Mouse (Mus musculus): ENCODE measurements around the gene Rapgef6. TPM values are rescaled to one million over a fixed set of nuclear protein-coding genes. Genes with fewer than 3 reads are reported as not detected.

Gene Rapgef6
- total and polyA plus RNA-seq, 2 experiments from 2014 or later, result 33.4 to 62.9 TPM

DNA sequence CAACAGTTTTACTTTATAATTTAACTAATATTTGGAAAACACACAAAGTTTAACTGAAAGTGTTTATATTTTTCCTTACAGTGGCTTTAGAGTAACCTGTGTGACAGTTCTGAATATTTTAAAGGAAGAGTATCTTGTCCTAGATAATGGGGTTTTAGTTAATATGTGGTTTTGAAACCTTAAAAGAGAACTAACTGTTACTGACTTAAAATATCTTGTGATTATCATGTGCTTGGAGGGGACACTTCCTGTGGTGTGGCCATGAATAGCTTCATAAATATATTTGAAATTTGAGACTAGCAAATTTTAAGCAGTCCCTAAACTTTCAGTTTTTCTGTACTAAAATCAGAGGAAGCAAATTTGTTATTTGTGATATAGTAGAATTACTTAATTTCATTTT is 125.9 kb downstream of the Rapgef6 start:
- no peak for TF ChIP-seq CTCF (IDR thresholded peaks at IDR 0.05)
- ATAC-seq (ENCODE audit: low FRiP score), result no peak
- no peak overlapping the region for H3K9ac ChIP-seq (replicated peaks; ENCODE audit: low read length, poor library complexity, severe bottlenecking)

DNA sequence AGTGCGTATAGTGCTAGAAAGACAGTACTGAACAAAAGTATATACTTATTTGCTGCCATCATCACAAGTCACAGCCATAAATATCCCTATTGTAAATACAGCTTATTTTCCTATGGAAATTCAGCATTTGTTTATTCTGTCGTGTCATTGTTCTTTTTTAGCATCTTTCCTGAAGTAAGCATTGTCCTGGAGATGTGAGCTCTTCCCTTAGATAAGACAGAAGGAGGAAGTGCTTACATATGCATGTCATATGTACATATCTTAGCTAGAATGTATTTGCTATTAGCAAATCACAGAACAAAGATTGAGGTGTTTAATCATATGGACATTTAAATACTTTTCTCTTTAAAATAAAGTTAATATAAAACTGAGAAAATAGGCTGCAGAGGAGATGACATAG is 132.8 kb downstream of the Rapgef6 start:
- Histone ChIP-seq H3K9me3 (ENCODE audit: low read length) (no peaks in the 10 kb centered on the region), H3K9ac (replicated peaks; ENCODE audit: low read length, poor library complexity, severe bottlenecking) (no peak overlapping the region), H3K4me1 (ENCODE audit: insufficient read depth, low read length) (no peaks in the 10 kb centered on the region), H3K4me2 (ENCODE audit: low read depth, low read length, poor library complexity, severe bottlenecking) (no peak overlapping the region), H3K27me3 (ENCODE audit: insufficient read depth, low read length) (no peaks in the 10 kb centered on the region), H3K27ac (ENCODE audit: low read depth, low read length) (no peak overlapping the region), H3K4me3 (ENCODE audit: low read depth, low read length) (no peak overlapping the region), H3K36me3 (ENCODE audit: insufficient read depth, low read length) (peaks cover 24% of the 10 kb centered on the region; the same call in 1 of the 2 replicates)
- TF ChIP-seq CTCF (IDR thresholded peaks at IDR 0.05), result no peak
- 84% methylated on average over 2 of the region's 2 CpGs for WGBS
- ATAC-seq (ENCODE audit: low FRiP score) (no peak), DNase-seq (ENCODE audit: low spot score) (no peak)

More for the DNA sequence above, 125.9 kb downstream of the Rapgef6 start:
- Histone ChIP-seq H3K4me3 (ENCODE audit: low read depth, low read length) (no peak overlapping the region), H3K9me3 (ENCODE audit: low read length) (no peaks in the 10 kb centered on the region), H3K4me2 (ENCODE audit: low read depth, low read length, poor library complexity, severe bottlenecking) (no peak overlapping the region), H3K27me3 (ENCODE audit: insufficient read depth, low read length) (no peaks in the 10 kb centered on the region), H3K27ac (ENCODE audit: low read depth, low read length) (no peak overlapping the region), H3K4me1 (ENCODE audit: insufficient read depth, low read length) (no peaks in the 10 kb centered on the region), H3K36me3 (ENCODE audit: insufficient read depth, low read length) (0 out of 2 replicates have a peak, but pooled peaks cover 7% of the 10 kb centered on the region)
- DNase-seq (ENCODE audit: low spot score), result no peak

DNA sequence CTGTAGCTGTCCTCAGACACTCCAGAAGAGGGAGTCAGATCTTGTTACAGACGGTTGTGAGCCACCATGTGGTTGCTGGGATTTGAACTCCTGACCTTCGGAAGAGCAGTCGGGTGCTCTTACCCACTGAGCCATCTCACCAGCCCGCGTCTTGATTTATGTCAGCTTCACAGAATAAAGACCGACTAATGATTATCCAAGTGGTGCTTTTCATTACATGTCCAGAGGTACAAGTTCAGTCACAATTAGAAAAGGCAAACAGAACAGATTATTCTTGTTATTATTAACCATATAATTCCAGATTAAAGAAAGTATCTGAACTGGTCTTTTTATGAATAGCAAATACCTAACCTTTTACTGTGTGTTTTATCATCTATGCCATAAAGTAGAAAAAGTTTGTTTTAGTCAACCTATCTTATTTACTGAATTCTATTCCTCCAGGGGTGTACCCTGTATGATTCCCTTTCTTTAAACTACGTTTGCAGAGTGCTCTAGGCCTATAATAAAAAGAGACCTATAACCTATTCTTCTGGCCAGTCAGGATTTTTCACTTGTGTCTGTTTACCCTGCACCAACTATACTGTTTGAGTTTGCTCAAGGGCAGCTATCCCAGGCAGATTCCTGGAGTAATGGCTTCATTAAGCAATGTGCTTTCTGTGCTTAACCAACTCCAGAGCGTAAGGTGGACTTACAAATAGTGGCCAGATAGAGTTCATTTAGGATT is 151.1 kb downstream of the Rapgef6 start:
- WGBS, result 85% methylated on average over 8 of the region's 8 CpGs
- H3K27me3 ChIP-seq (ENCODE audit: insufficient read depth, low read length), result no peaks in the 10 kb centered on the region
- TF ChIP-seq CTCF (IDR thresholded peaks at IDR 0.05), result no peak
- DNase-seq (ENCODE audit: low spot score) (no peak), ATAC-seq (ENCODE audit: low FRiP score) (no peak)
- no peak overlapping the region for H3K27ac ChIP-seq (ENCODE audit: low read depth, low read length)
- no peak overlapping the region for H3K4me2 ChIP-seq (ENCODE audit: low read depth, low read length, poor library complexity, severe bottlenecking)
- no peaks in the 10 kb centered on the region for H3K4me1 ChIP-seq (ENCODE audit: insufficient read depth, low read length)
- no peak overlapping the region for H3K4me3 ChIP-seq (ENCODE audit: low read depth, low read length)
- no peaks in the 10 kb centered on the region for H3K9me3 ChIP-seq (ENCODE audit: low read length)
- H3K36me3 ChIP-seq (ENCODE audit: insufficient read depth, low read length), result 0 out of 2 replicates have a peak, but pooled peaks cover 8% of the 10 kb centered on the region
- no peak overlapping the region for H3K9ac ChIP-seq (replicated peaks; ENCODE audit: low read length, poor library complexity, severe bottlenecking)

DNA sequence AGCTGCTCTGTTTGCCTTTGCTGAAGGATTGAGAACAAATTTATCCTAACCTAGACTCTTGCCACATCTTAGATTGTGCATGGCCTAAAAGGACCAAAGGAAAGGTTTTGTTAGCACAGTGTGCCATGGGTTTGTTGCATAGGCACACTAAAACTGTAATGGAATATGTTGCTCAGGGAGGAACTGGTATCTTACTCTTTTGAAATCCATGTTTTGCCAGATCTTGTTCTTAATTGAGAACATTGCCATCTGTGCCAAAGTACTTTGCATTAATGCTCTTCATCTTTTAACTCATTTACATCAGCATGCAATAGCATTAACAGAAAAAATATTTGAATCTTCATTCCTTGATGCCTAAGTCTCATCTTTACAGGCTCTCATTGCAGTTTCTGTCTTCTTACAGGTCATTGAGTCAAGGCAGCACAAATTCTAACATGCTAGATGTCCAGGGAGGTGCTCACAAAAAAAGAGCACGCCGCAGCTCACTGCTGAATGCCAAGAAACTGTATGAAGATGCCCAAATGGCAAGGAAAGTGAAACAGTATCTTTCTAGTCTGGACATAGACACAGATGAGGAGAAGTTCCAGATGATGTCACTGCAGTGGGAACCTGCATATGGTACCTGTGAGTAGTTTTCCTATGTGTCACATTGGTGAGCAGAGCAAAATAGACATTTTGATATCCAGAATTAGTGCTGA is 153.3 kb downstream of the Rapgef6 start:
- H3K27ac ChIP-seq (ENCODE audit: low read depth, low read length), result no peak overlapping the region
- H3K9me3 ChIP-seq (ENCODE audit: low read length), result no peaks in the 10 kb centered on the region

DNA sequence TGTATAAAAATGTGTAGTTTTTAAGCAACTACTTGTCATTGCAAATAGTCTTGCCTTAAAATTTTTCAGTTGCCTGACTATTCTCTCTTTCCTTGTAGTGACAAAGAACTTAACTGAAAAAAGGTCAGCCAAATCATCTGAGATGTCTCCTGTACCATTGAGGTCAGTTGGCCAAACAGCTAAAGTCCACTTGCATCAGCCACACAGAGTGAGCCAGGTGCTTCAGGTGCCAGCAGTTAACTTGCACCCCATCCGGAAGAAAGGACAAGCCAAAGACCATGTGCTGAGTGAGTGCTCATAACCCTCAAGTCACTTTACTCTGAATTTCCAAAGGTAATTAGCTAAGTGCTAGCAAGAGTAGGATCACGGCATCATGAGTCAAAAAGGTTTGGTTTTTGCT is 156.5 kb downstream of the Rapgef6 start:
- Histone ChIP-seq H3K4me2 (ENCODE audit: low read depth, low read length, poor library complexity, severe bottlenecking) (no peak overlapping the region), H3K9ac (replicated peaks; ENCODE audit: low read length, poor library complexity, severe bottlenecking) (no peak overlapping the region), H3K4me3 (ENCODE audit: low read depth, low read length) (no peak overlapping the region), H3K36me3 (ENCODE audit: insufficient read depth, low read length) (peaks cover 30% of the 10 kb centered on the region), H3K4me1 (ENCODE audit: insufficient read depth, low read length) (no peaks in the 10 kb centered on the region), H3K27me3 (ENCODE audit: insufficient read depth, low read length) (no peaks in the 10 kb centered on the region), H3K27ac (ENCODE audit: low read depth, low read length) (no peak overlapping the region), H3K9me3 (ENCODE audit: low read length) (no peaks in the 10 kb centered on the region)
- WGBS, result 100% methylated on average over 2 of the region's 2 CpGs
- no peak for TF ChIP-seq CTCF (IDR thresholded peaks at IDR 0.05)
- DNase-seq (ENCODE audit: low spot score), result no peak
- ATAC-seq (ENCODE audit: low FRiP score), result no peak

More for the DNA sequence above, 153.3 kb downstream of the Rapgef6 start:
- Histone ChIP-seq H3K9ac (replicated peaks; ENCODE audit: low read length, poor library complexity, severe bottlenecking) (no peak overlapping the region), H3K27me3 (ENCODE audit: insufficient read depth, low read length) (no peaks in the 10 kb centered on the region), H3K4me1 (ENCODE audit: insufficient read depth, low read length) (no peaks in the 10 kb centered on the region), H3K4me2 (ENCODE audit: low read depth, low read length, poor library complexity, severe bottlenecking) (no peak overlapping the region), H3K4me3 (ENCODE audit: low read depth, low read length) (no peak overlapping the region), H3K36me3 (ENCODE audit: insufficient read depth, low read length) (peaks cover 18% of the 10 kb centered on the region)
- no peak for TF ChIP-seq CTCF (IDR thresholded peaks at IDR 0.05)
- ATAC-seq (ENCODE audit: low FRiP score) (no peak), DNase-seq (ENCODE audit: low spot score) (no peak)
- 97% methylated on average over 2 of the region's 2 CpGs for WGBS

DNA sequence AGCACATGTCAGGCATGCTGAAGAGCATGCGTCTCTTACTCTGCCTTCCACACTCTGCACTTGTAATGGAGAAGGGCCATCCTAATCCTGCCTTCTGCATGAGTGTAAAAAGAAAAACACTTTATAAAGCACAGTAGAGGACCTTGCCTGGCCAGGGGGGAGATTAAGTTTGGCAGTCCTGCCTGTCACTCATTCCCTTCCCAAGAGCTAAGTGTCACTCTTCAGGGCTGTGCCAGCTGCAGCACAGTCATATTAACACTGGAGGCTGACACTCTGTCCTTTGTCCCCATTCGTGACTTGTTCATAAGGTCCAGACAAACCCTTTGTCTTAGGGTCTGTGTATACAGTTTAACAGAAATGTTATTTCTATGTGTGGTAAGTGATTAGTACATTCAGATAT is 162.2 kb downstream of the Rapgef6 start:
- H3K4me2 ChIP-seq (ENCODE audit: low read depth, low read length, poor library complexity, severe bottlenecking), result no peak overlapping the region
- H3K4me1 ChIP-seq (ENCODE audit: insufficient read depth, low read length), result no peaks in the 10 kb centered on the region
- ATAC-seq (ENCODE audit: low FRiP score) (no peak), DNase-seq (ENCODE audit: low spot score) (no peak)
- H3K4me3 ChIP-seq (ENCODE audit: low read depth, low read length), result no peak overlapping the region
- WGBS, result 49% methylated on average over 2 of the region's 2 CpGs
- no peaks in the 10 kb centered on the region for H3K9me3 ChIP-seq (ENCODE audit: low read length)
- no peak overlapping the region for H3K9ac ChIP-seq (replicated peaks; ENCODE audit: low read length, poor library complexity, severe bottlenecking)
- H3K27me3 ChIP-seq (ENCODE audit: insufficient read depth, low read length), result no peaks in the 10 kb centered on the region
- TF ChIP-seq CTCF (IDR thresholded peaks at IDR 0.05), result no peak
- no peak overlapping the region for H3K27ac ChIP-seq (ENCODE audit: low read depth, low read length)
- peaks cover 31% of the 10 kb centered on the region for H3K36me3 ChIP-seq (ENCODE audit: insufficient read depth, low read length)

Measured in midbrain, postnatal 0 days (tissue).